Mouse (Mus musculus) inflammation-experienced regulatory T-cells, adult 16 weeks (primary cell): ENCODE results near the gene Cand1. TPM values are rescaled to one million over a fixed set of nuclear protein-coding genes. Genes with fewer than 3 reads are reported as not detected.

Source experiments
- polyA plus RNA-seq: library from polyadenylated mRNA; unstranded; fragments of 100-300 nt; shearing (Covaris generic); gene quantifications from one replicate; pipeline ENCODE4 v1.2.1, GENCODE M21; 2017

The Cand1 gene
- 68.4 TPM for polyA plus RNA-seq

GRCm38 (mm10) chr10:119239969-119240721, at the start of gene Cand1:
Gene Cand1 (minus strand): TSS chr10:119240055.

Other genes with a start within 250 kb of the Cand1 start
- gene Grip1, start 213.8 kb upstream of the Cand1 start, polyA plus RNA-seq, result not detected